In genomic region chr1:40479505-40479923, GRCm38 (mm10) we compare ENCODE assay signal across 18 mouse cellular contexts. TPM values are rescaled to one million over a fixed set of nuclear protein-coding genes. Genes with fewer than 3 reads are reported as not detected.
DNase-seq lines count a peak whose midpoint lies in the region; ATAC-seq lines count a peak whose summit lies in the region.
"Had no signal": no experiment of that assay in that cellular context is flagged by ENCODE, and none has a peak within 500 bp of the region (broad histone marks: within the 10 kb centered on the region; RNA-seq: fewer than 3 reads in every experiment).

No protein-coding gene starts in this region.

- DNase-seq in lung, postnatal 25 days (ENCODE audit: low spot score), result peak; percentile 35
- DNase-seq in lung, postnatal 4 days, result no peak
- peak; percentile 31 to 57 for DNase-seq in thymus, postnatal 36 days
- no peak for DNase-seq in layer of hippocampus, adult 9-11 months
- no peak for DNase-seq in midbrain, embryonic 14.5 days
- DNase-seq: adrenal gland, adult 8-10 months; cerebellum, postnatal 36 days; heart, postnatal 10 days; layer of hippocampus, postnatal 36 days; lung, postnatal 36 days had no signal

- H3K4me1 ChIP-seq in kidney, embryonic 16.5 days (ENCODE audit: insufficient read depth, low read length), result no peaks in the 10 kb centered on the region
- H3K4me1 ChIP-seq in midbrain, embryonic 14.5 days (ENCODE audit: control insufficient read depth, insufficient read depth, low read length), result no peaks in the 10 kb centered on the region
- H3K4me1 ChIP-seq: embryonic facial prominence, embryonic 13.5 days; forebrain, embryonic 12.5 days; hindbrain, embryonic 15.5 days had no signal

- WGBS in kidney, embryonic 16.5 days, result 50% methylated on average over 6 of the region's 6 CpGs
- 91% methylated on average over 6 of the region's 6 CpGs for WGBS in midbrain, embryonic 14.5 days

- peak; percentile 73 for ATAC-seq in activated CD4-positive, CD25-positive, alpha-beta regulatory T cell, adult 4 months
- ATAC-seq in megakaryocyte-erythroid progenitor cell, adult 5-6 weeks (replicated peaks; ENCODE audit: low FRiP score, low TSS enrichment, poor library complexity, severe bottlenecking), result 0 out of 2 replicates have a peak, but pooled peaks have one; percentile 37
- ATAC-seq in kidney, embryonic 16.5 days (ENCODE audit: low FRiP score, low TSS enrichment), result no peak
- ATAC-seq in midbrain, embryonic 14.5 days (ENCODE audit: low FRiP score, low TSS enrichment), result no peak

- H3K27ac ChIP-seq in kidney, embryonic 16.5 days (ENCODE audit: low read length), result no peak overlapping the region
- H3K27ac ChIP-seq in midbrain, embryonic 14.5 days (replicated peaks; ENCODE audit: low read depth, low read length), result no peak overlapping the region
- H3K27ac ChIP-seq: embryonic facial prominence, embryonic 13.5 days; forebrain, embryonic 12.5 days; hindbrain, embryonic 15.5 days; kidney, postnatal 0 days had no signal

- no peaks in the 10 kb centered on the region for H3K27me3 ChIP-seq in kidney, embryonic 16.5 days (ENCODE audit: insufficient read depth, low read length)
- no peaks in the 10 kb centered on the region for H3K27me3 ChIP-seq in midbrain, embryonic 14.5 days (ENCODE audit: control insufficient read depth, insufficient read depth, low read length)
- H3K27me3 ChIP-seq: embryonic facial prominence, embryonic 13.5 days; forebrain, embryonic 12.5 days; hindbrain, embryonic 15.5 days had no signal

- H3K4me2 ChIP-seq in kidney, embryonic 16.5 days (replicated peaks; ENCODE audit: low read depth, low read length), result no peak overlapping the region
- H3K4me2 ChIP-seq in midbrain, embryonic 14.5 days (ENCODE audit: low read length), result no peak overlapping the region
- H3K4me2 ChIP-seq: embryonic facial prominence, embryonic 13.5 days; forebrain, embryonic 12.5 days; hindbrain, embryonic 15.5 days had no signal

- H3K4me3 ChIP-seq in kidney, embryonic 16.5 days (ENCODE audit: low read length), result no peak overlapping the region
- no peak overlapping the region for H3K4me3 ChIP-seq in midbrain, embryonic 14.5 days (replicated peaks; ENCODE audit: low read depth, low read length)
- H3K4me3 ChIP-seq: embryonic facial prominence, embryonic 13.5 days; forebrain, embryonic 12.5 days; hindbrain, embryonic 15.5 days had no signal

- H3K9ac ChIP-seq in kidney, embryonic 16.5 days (replicated peaks; ENCODE audit: low read length), result no peak overlapping the region
- H3K9ac ChIP-seq in midbrain, embryonic 14.5 days (replicated peaks; ENCODE audit: low read length), result no peak overlapping the region
- H3K9ac ChIP-seq: embryonic facial prominence, embryonic 13.5 days; forebrain, embryonic 12.5 days; hindbrain, embryonic 15.5 days had no signal

- H3K36me3 ChIP-seq in kidney, embryonic 16.5 days (ENCODE audit: insufficient read depth, low read length), result no peaks in the 10 kb centered on the region
- H3K36me3 ChIP-seq in midbrain, embryonic 14.5 days (ENCODE audit: control insufficient read depth, insufficient read depth, low read length), result no peaks in the 10 kb centered on the region
- H3K36me3 ChIP-seq: embryonic facial prominence, embryonic 13.5 days; forebrain, embryonic 12.5 days; hindbrain, embryonic 15.5 days had no signal

- no peaks in the 10 kb centered on the region for H3K9me3 ChIP-seq in kidney, embryonic 16.5 days (ENCODE audit: low read length)
- no peaks in the 10 kb centered on the region for H3K9me3 ChIP-seq in midbrain, embryonic 14.5 days (ENCODE audit: control insufficient read depth, low read length)
- H3K9me3 ChIP-seq: embryonic facial prominence, embryonic 13.5 days; forebrain, embryonic 12.5 days; hindbrain, embryonic 15.5 days had no signal

RNA-seq across cellular contexts. Expression of gene Il18r1, which starts 14.2 kb away (rescaled TPM):
- 100 to 1,000 TPM in 1 of 2 experiments, 10 to 100 TPM in 1; 72.9 to 107 TPM for polyA plus RNA-seq in activated CD4-positive, CD25-positive, alpha-beta regulatory T cell, adult 4 months (2017; shearing (Covaris generic))
- total RNA-seq in megakaryocyte-erythroid progenitor cell, adult 5-6 weeks (2014; fragmentation: Nextera tagmentation), result 0.55 and 2.5 TPM in 2 replicates
- total RNA-seq in megakaryocyte-erythroid progenitor cell, adult 5-6 weeks (2017), result 1.9 and 6.2 TPM in 2 replicates
- 0.31 and 0.45 TPM in 2 replicates for polyA plus RNA-seq in kidney, embryonic 16.5 days (2015; fragmentation: Nextera tagmentation; extraction: Ambion mirVana)
- polyA plus RNA-seq in midbrain, embryonic 14.5 days (2014; fragmentation: Nextera tagmentation; extraction: Ambion mirVana), result not detected in 2 replicates
- total RNA-seq: layer of hippocampus, postnatal 36 days had no signal
- polyA plus RNA-seq: embryonic facial prominence, embryonic 13.5 days; forebrain, embryonic 12.5 days; hindbrain, embryonic 15.5 days; limb, embryonic 11.5 days had no signal

RNA-seq across cellular contexts. Expression of gene Il18rap, which starts 35.6 kb away (rescaled TPM):
- polyA plus RNA-seq in activated CD4-positive, CD25-positive, alpha-beta regulatory T cell, adult 4 months (2017; shearing (Covaris generic)), result 10 to 100 TPM; 19.6 to 23.5 TPM
- total RNA-seq in megakaryocyte-erythroid progenitor cell, adult 5-6 weeks (2014; fragmentation: Nextera tagmentation), result 5.9 and 11.6 TPM in 2 replicates
- 3.4 and 10.0 TPM in 2 replicates for total RNA-seq in megakaryocyte-erythroid progenitor cell, adult 5-6 weeks (2017)
- polyA plus RNA-seq in kidney, embryonic 16.5 days (2015; fragmentation: Nextera tagmentation; extraction: Ambion mirVana), result 0.14 and 0.20 TPM in 2 replicates
- polyA plus RNA-seq in midbrain, embryonic 14.5 days (2014; fragmentation: Nextera tagmentation; extraction: Ambion mirVana), result 0.16 TPM in 1 of 2 replicates, not detected in the other
- polyA plus RNA-seq: hindbrain, embryonic 15.5 days had no signal

RNA-seq across cellular contexts. Expression of gene Il1rl1, which starts 50.1 kb away (rescaled TPM):
- polyA plus RNA-seq in activated CD4-positive, CD25-positive, alpha-beta regulatory T cell, adult 4 months (2017; shearing (Covaris generic)), result 10 to 100 TPM in 1 of 2 experiments, 1 to 10 TPM in 1; 7.7 to 17.7 TPM
- total RNA-seq in megakaryocyte-erythroid progenitor cell, adult 5-6 weeks (2014; fragmentation: Nextera tagmentation), result 45.0 and 48.7 TPM in 2 replicates
- total RNA-seq in megakaryocyte-erythroid progenitor cell, adult 5-6 weeks (2017), result 92.0 and 97.4 TPM in 2 replicates
- polyA plus RNA-seq in kidney, embryonic 16.5 days (2015; fragmentation: Nextera tagmentation; extraction: Ambion mirVana), result 0.19 and 0.21 TPM in 2 replicates
- polyA plus RNA-seq in midbrain, embryonic 14.5 days (2014; fragmentation: Nextera tagmentation; extraction: Ambion mirVana), result 0.07 TPM in 1 of 2 replicates, not detected in the other
- polyA plus RNA-seq: forebrain, embryonic 12.5 days; hindbrain, embryonic 15.5 days had no signal

Comparison
In these comparisons a context has a peak if more than half of its experiments do, and no peak if none do; other contexts are left out.
1. DNase-seq: peak in lung, postnatal 25 days (single experiment) and thymus, postnatal 36 days (2 of 2); none in lung, postnatal 4 days (0 of 2), layer of hippocampus, adult 9-11 months (single experiment) and midbrain, embryonic 14.5 days (single experiment).
2. ATAC-seq: peak in activated CD4-positive, CD25-positive, alpha-beta regulatory T cell, adult 4 months (single experiment) and megakaryocyte-erythroid progenitor cell, adult 5-6 weeks (single experiment); none in kidney, embryonic 16.5 days (single experiment) and midbrain, embryonic 14.5 days (single experiment).
3. RNA of gene Il18r1, which starts 14.2 kb away (polyA plus RNA-seq): 72.9 to 107 TPM in activated CD4-positive, CD25-positive, alpha-beta regulatory T cell, adult 4 months; 0.31 to 0.45 TPM in kidney, embryonic 16.5 days and not detected in midbrain, embryonic 14.5 days; every median in the first group is over 10 times any median in the second.
4. RNA of gene Il18rap, which starts 35.6 kb away (polyA plus RNA-seq): 19.6 to 23.5 TPM in activated CD4-positive, CD25-positive, alpha-beta regulatory T cell, adult 4 months; 0.14 to 0.20 TPM in kidney, embryonic 16.5 days and 0.16 TPM in midbrain, embryonic 14.5 days; every median in the first group is over 10 times any median in the second.